Mouse (Mus musculus) myocyte (in vitro differentiated cells): ENCODE measurements around the gene Jaml. TPM values are rescaled to one million over a fixed set of nuclear protein-coding genes. Genes with fewer than 3 reads are reported as not detected.

Source experiments
- H3K27me3 ChIP-seq: one replicate; pipeline ENCODE4 v1.6.1; 2011; ENCODE audit not compliant: control insufficient read depth, insufficient read depth, insufficient read length
- H3K36me3 ChIP-seq: one replicate; pipeline ENCODE4 v1.6.1; 2011; ENCODE audit not compliant: control insufficient read depth, insufficient read depth
- H3K4me2 ChIP-seq: one replicate; pipeline ENCODE4 v1.6.1; 2011; ENCODE audit warnings: low read depth, control low read depth
- H3K4me3 ChIP-seq: one replicate; pipeline ENCODE4 v1.5.1; 2011; ENCODE audit warnings: mild to moderate bottlenecking, control low read depth, moderate library complexity
- H3K79me2 ChIP-seq: one replicate; pipeline ENCODE4 v1.6.1; 2011; ENCODE audit not compliant: control insufficient read depth, insufficient read depth
- H3ac ChIP-seq: one replicate; pipeline ENCODE4 v1.6.1; 2011; ENCODE audit not compliant: control insufficient read depth, insufficient read length
- CEBPB ChIP-seq: IDR thresholded peaks from 2 replicates; pipeline ENCODE4 v1.6.1; 2011; ENCODE audit warnings: mild to moderate bottlenecking, moderate library complexity; ENCODE audit not compliant: poor library complexity, insufficient read depth, severe bottlenecking
- E2F4 ChIP-seq: IDR thresholded peaks from one replicate; pipeline ENCODE4 v1.6.1; 2011; ENCODE audit warnings: mild to moderate bottlenecking, control low read depth, moderate library complexity; ENCODE audit not compliant: insufficient read depth
- MAX ChIP-seq: IDR thresholded peaks from one replicate; pipeline ENCODE4 v1.6.1; 2011; ENCODE audit warnings: low read depth, mild to moderate bottlenecking, control low read depth
- MYOD1 ChIP-seq, 3 experiments: IDR thresholded peaks; one replicate each; pipeline ENCODE4 v1.6.1; 2011; ENCODE audit warnings: control low read depth in 2 of 3, low read depth in 2 of 3, mild to moderate bottlenecking in 2 of 3, moderate library complexity in 1 of 3; ENCODE audit not compliant: insufficient read length in 2 of 3, control insufficient read depth in 1 of 3
- MYOG ChIP-seq, 3 experiments: IDR thresholded peaks; one replicate each; pipeline ENCODE4 v1.6.1; 2011; ENCODE audit warnings: control low read depth in 2 of 3, low read depth in 2 of 3, mild to moderate bottlenecking in 2 of 3; ENCODE audit not compliant: insufficient read length in 2 of 3, control insufficient read depth in 1 of 3, insufficient read depth in 1 of 3
- POLR2A ChIP-seq: IDR thresholded peaks from one replicate; pipeline ENCODE4 v1.6.1; 2011; ENCODE audit warnings: low read depth, mild to moderate bottlenecking, control low read depth, moderate library complexity; ENCODE audit not compliant: insufficient read length
- POLR2AphosphoS2 ChIP-seq: IDR thresholded peaks from one replicate; pipeline ENCODE4 v1.6.1; 2011; ENCODE audit warnings: low read depth, control low read depth; ENCODE audit not compliant: insufficient read length
- REST ChIP-seq: IDR thresholded peaks from one replicate; pipeline ENCODE4 v1.6.1; 2011; ENCODE audit warnings: mild to moderate bottlenecking, control low read depth, moderate library complexity; ENCODE audit not compliant: insufficient read depth, insufficient read length
- SRF ChIP-seq: IDR thresholded peaks from one replicate; pipeline ENCODE4 v1.6.1; 2011; ENCODE audit warnings: low read depth; ENCODE audit not compliant: control insufficient read depth, insufficient read length
- TCF12 ChIP-seq: IDR thresholded peaks from one replicate; pipeline ENCODE4 v1.6.1; 2011; ENCODE audit warnings: mild to moderate bottlenecking, control low read depth; ENCODE audit not compliant: poor library complexity, insufficient read depth, severe bottlenecking
- TCF3 ChIP-seq: IDR thresholded peaks from one replicate; pipeline ENCODE4 v1.6.1; 2011; ENCODE audit warnings: low read depth, control low read depth; ENCODE audit not compliant: insufficient read length
- USF1 ChIP-seq: IDR thresholded peaks from one replicate; pipeline ENCODE4 v1.6.1; 2011; ENCODE audit warnings: low read depth, mild to moderate bottlenecking, control low read depth, moderate library complexity
- polyA plus RNA-seq: library from polyadenylated mRNA; unstranded; fragments of >200 nt; fragmentation: generic; extraction: Trizol; gene quantifications from one replicate; pipeline ENCODE4 v1.2.1, GENCODE M21; 2012; ENCODE audit warnings: missing spikeins

Jaml gene
- polyA plus RNA-seq, 1 experiment, result not detected

DNA sequence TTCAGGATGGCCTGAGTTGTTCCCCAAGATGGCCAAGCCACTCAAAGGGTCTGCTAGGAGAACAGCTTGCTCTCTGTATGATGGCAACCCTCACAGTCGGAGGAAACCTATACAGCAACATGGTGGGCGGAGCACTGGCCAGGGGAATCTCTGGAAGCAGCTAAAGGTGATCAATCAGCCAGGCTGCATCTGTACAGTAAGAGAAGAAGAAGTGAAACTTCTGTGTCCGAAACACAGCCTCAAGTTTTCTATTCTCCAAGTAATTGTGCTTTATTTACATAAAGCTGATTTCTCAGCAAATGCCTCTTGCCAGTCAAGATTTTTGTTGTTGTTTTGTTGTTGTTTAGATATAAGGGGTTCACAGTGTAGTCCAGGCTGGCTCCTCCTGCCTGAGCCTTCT, 1.1 kb upstream of the Jaml start:
- Histone ChIP-seq H3K79me2 (no peaks in the 10 kb centered on the region), H3K27me3 (peaks cover 64% of the 10 kb centered on the region), H3K4me2 (no peak overlapping the region), H3ac (no peak overlapping the region), H3K36me3 (no peaks in the 10 kb centered on the region), H3K4me3 (no peak overlapping the region)
- TF ChIP-seq TCF3 (no peak), POLR2A (no peak), USF1 (no peak), REST (no peak), CEBPB (no peak), MAX (no peak), SRF (no peak), MYOG (IDR thresholded peaks at IDR 0.05; ENCODE audit: control insufficient read depth in 1 of 3, insufficient read depth in 1 of 3, insufficient read length in 2 of 3, low read depth in 2 of 3) (no peak), MYOD1 (IDR thresholded peaks at IDR 0.05; ENCODE audit: control insufficient read depth in 1 of 3, insufficient read length in 2 of 3, low read depth in 2 of 3) (no peak), TCF12 (no peak), E2F4 (no peak), POLR2AphosphoS2 (no peak)

DNA sequence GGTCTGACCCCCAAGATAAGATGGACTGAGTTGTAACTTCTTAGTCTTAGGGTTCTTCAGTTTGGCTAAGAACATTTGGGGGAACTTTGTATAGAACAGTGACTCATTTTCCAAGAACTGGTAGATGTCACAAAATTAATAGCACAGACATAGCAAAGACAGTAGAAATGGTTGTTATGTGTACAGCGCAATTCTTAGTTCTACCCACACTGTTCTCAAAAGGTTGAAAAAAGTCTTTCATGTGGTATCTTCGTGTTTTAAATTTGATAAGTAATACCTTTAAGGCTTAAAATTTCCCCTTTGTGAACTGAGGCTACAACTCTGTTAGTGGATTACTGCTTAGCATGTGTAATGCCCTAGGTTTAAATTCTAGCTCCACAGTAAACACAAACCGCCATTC, 4.1 kb downstream of the Jaml start:
- Histone ChIP-seq H3K4me3 (no peak overlapping the region), H3ac (no peak overlapping the region), H3K79me2 (no peaks in the 10 kb centered on the region), H3K4me2 (no peak overlapping the region), H3K36me3 (no peaks in the 10 kb centered on the region), H3K27me3 (peaks cover 73% of the 10 kb centered on the region)
- TF ChIP-seq MAX (no peak), TCF3 (no peak), REST (no peak), E2F4 (no peak), SRF (no peak), USF1 (no peak), TCF12 (no peak), POLR2AphosphoS2 (no peak), CEBPB (no peak), MYOG (IDR thresholded peaks at IDR 0.05; ENCODE audit: control insufficient read depth in 1 of 3, insufficient read depth in 1 of 3, insufficient read length in 2 of 3, low read depth in 2 of 3) (no peak), POLR2A (no peak), MYOD1 (IDR thresholded peaks at IDR 0.05; ENCODE audit: control insufficient read depth in 1 of 3, insufficient read length in 2 of 3, low read depth in 2 of 3) (no peak)

DNA sequence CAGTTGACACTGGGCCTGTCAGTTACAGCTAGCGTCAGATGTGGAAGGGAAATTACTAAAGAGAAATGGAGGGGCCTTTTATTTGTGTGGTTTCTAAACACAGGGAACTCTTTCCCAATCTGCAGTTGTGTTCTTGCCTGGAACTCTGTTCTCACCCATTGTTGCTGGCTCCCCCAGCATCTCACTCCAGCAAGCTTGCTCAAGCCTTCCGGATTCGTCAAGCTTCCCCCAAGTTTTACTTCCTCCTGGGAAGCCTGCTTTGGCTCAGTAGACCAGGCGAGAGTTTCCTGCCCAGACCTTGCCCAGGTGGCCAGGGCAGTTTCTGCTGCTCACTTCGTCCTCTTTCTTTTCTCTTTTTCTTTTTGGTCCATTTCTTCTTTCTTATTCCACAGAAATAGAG, 5.6 kb downstream of the Jaml start:
- Histone ChIP-seq H3K4me2 (no peak overlapping the region), H3K27me3 (peaks cover 59% of the 10 kb centered on the region), H3K4me3 (no peak overlapping the region), H3ac (no peak overlapping the region), H3K79me2 (no peaks in the 10 kb centered on the region), H3K36me3 (no peaks in the 10 kb centered on the region)
- TF ChIP-seq POLR2AphosphoS2 (no peak), CEBPB (no peak), REST (no peak), TCF3 (no peak), POLR2A (no peak), TCF12 (no peak), MYOG (IDR thresholded peaks at IDR 0.05; ENCODE audit: control insufficient read depth in 1 of 3, insufficient read depth in 1 of 3, insufficient read length in 2 of 3, low read depth in 2 of 3) (no peak), USF1 (no peak), E2F4 (no peak), SRF (no peak), MYOD1 (IDR thresholded peaks at IDR 0.05; ENCODE audit: control insufficient read depth in 1 of 3, insufficient read length in 2 of 3, low read depth in 2 of 3) (no peak), MAX (no peak)

DNA sequence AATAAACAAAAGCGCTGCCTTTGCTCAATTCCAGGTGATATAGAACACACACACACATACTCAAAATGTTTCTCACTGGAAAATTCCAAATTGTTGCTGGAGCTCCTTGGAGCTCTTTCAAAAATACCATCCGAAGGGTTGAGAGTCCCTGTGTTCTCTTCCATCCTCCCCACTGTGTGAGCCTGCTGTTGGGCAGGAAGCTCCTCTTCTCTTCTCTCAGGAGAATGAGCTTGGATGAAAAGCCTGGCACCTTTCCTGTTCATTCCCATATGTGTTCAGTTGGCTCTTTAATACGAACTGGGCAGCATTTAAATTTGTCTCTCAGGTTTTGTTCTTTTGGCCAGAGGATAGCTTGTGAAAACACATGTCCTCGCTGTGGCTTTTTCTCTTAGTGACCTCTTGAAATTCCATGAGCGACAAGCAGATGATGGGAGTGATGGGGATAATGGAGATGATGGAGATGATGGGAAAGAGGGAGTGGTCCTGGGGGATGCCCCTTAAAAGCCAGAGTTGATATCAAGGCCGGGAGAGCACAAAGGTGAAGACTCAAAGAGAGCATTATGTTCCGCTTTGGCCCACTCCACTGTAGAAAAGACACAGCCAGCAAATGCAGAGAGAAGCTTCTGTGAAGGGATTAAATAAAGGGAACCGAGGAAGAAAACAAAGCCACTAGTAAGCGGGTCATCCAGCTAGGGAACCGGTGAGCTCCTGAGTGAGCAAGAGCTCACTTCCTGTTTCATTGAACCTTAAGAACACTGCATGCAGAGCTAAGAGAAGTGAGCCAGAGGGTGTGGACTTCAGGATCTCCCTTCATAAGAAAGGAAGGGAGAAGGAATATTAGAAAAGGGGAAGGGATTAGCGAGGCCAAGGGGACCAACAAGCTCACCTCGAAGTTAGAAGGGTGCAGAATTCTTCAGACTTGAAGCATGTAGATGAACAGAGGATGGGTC, 7.0 kb downstream of the Jaml start:
- Histone ChIP-seq H3K4me2 (no peak overlapping the region), H3K36me3 (no peaks in the 10 kb centered on the region), H3K4me3 (no peak overlapping the region), H3ac (no peak overlapping the region), H3K27me3 (peaks cover 65% of the 10 kb centered on the region), H3K79me2 (no peaks in the 10 kb centered on the region)
- TF ChIP-seq USF1 (no peak), REST (no peak), MAX (no peak), TCF3 (no peak), CEBPB (no peak), POLR2A (no peak), TCF12 (no peak), SRF (no peak), MYOG (IDR thresholded peaks at IDR 0.05; ENCODE audit: control insufficient read depth in 1 of 3, insufficient read depth in 1 of 3, insufficient read length in 2 of 3, low read depth in 2 of 3) (no peak), POLR2AphosphoS2 (no peak), E2F4 (no peak), MYOD1 (IDR thresholded peaks at IDR 0.05; ENCODE audit: control insufficient read depth in 1 of 3, insufficient read length in 2 of 3, low read depth in 2 of 3) (no peak)
